Mouse (Mus musculus) spleen, postnatal 36 days (tissue): ENCODE results near the gene Stub1.
"Not testable (repeated sequence)": the region's sequence is repeated elsewhere in the genome, so short reads cannot be mapped to it uniquely, and the experiment has no call there.

ENCODE experiments used
- DNase-seq, 2 experiments: peaks; one replicate each; pipeline ENCODE4 v3.0.0; 2022; ENCODE audit warnings: low spot score in 2 of 2, mixed read lengths in 1 of 2

Stub1 gene

GRCm38 (mm10) chr17:25833291-25833663, at the start of gene Stub1:
Stub1 (minus strand) TSS chr17:25833404.
- DNase-seq = peak; percentile 71 to 76

- no peak for DNase-seq
These were observed 49.1 kb upstream of the Stub1 start for GRCm38 (mm10) chr17:25882306-25882705.

- no peak for DNase-seq
These were observed 48.5 kb upstream of the Stub1 start for GRCm38 (mm10) chr17:25881691-25882090.

GRCm38 (mm10) chr17:25880913-25881641, 47.9 kb upstream of the Stub1 start:
- DNase-seq = no peak

GRCm38 (mm10) chr17:25880196-25880910, 47.1 kb upstream of the Stub1 start, which contains the start of gene Wfikkn1:
Wfikkn1 (minus strand) TSS chr17:25880858.
- DNase-seq = no peak

DNA sequence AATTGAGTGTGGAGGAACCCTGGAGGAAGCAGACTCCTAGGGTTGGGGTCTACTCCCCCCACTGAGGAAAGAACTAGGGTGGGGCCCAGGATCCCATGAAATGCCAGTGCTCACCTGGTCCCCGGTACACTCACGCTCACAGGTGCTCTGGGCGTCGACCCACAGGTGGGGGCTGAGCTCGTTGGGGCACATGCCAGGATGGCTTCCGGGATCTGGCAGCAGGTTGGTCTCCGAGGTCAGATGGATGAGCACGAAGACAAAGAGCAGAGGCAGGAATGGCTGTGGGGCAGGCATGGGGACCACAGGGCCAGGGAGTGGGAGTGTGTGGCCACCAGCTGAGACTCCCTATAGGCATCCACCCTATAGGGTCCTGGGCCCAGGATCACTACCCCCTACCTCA, 46.5 kb upstream of the Stub1 start:
- DNase-seq = no peak

DNA sequence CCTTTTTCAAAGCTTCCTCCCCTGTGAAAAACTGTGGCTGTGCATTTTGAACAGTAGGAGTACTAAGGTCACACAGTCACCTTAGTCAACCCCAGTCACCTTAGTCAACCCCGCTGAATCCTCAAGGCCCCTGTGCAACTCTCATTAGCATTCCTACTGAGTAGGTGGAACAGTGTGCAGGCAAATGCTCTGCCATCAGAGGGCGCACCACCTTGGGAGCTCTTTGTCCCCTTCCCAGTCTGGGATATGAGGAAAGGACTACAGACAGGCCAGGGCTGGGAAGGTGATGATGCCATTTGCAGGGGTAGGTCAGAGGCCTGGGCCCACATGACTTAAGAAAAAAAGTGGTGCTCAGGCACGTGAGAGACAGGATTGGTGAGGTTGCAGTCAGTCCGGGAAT, 46.1 kb upstream of the Stub1 start:
- DNase-seq = no peak

- DNase-seq = no peak
These were observed 45.5 kb upstream of the Stub1 start for GRCm38 (mm10) chr17:25878611-25879180.

- no peak for DNase-seq
These were observed 44.8 kb upstream of the Stub1 start for GRCm38 (mm10) chr17:25877741-25878610.

DNA sequence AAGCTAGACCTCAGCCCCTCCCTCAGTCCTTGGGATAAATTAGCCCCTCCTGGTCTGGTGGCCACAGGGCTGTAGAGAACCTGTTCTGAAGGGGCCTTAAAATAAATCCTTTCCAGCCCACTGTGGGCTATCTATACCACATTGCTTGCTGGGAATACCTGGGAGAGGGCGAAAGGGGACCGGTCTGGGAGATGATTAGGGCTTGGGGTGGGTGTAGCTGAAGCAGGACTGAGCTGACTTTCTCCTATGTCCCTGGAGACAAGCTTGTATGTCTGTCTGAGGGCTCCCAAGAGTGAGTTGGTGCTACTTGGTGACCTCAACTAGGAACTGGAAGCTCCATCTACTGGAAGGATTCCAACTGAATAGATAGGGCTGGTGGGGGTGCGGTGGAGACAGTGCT, 43.8 kb upstream of the Stub1 start:
- no peak for DNase-seq

- no peak for DNase-seq
These were observed 43.2 kb upstream of the Stub1 start for GRCm38 (mm10) chr17:25876347-25876915.

GRCm38 (mm10) chr17:25875171-25876136, 42.2 kb upstream of the Stub1 start:
- peak; percentile 89 for DNase-seq

DNA sequence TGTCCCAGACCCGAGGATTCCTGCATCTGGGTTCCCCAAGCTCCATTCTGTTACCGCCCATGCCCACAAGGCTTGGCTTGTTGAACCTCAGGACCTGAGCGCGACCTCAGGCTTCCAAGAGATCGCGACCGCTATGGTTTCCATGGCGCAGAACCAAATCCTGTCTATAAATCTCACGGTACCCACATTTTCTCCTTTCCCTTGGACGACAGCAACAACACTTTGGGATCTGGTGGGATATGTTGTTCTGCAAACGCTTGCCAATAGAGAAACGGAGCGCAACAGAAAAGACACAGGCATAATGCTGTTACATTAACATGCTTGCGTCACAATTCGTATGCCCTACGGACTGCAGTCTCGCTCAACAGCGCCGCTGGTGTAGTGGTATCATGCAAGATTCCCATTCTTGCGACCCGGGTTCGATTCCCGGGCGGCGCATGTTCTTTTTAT, 41.5 kb upstream of the Stub1 start, which contains the start of gene Mettl26:
Gene Mettl26 (plus strand): TSS at position 354 of the 450 bp plus-strand sequence.
- peak; percentile 88 to 95 for DNase-seq

DNA sequence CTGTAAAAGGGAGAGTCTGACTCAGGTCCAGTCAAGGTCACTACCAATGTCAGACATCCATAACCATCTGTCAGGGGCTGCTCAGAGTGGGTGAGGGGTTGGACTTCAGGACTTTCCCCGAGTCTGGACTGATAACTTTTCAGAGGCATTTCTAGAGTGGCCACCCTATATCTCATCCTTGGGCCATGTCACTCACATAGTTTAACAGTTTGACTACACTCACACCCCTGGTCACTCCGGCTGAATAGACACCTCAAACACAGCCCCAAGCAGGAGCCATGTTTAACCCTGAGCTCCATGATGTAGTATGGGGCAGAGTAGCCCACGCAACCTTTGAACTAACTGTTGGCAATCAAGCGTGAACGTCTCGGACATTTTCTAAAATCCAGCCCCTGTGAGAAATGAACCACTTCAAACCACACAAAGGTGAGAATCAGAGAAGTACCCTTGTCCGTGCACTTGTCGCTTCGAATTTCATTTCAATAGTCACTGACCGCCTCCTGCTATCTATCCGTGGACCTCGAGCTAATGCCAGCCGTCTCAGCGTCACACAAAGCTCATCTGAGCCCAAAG, 41.0 kb upstream of the Stub1 start:
- DNase-seq = no peak

GRCm38 (mm10) chr17:25873405-25874147, 40.4 kb upstream of the Stub1 start:
- no peak for DNase-seq

- DNase-seq = no peak
These were observed 39.5 kb upstream of the Stub1 start for GRCm38 (mm10) chr17:25872676-25873075.

DNA sequence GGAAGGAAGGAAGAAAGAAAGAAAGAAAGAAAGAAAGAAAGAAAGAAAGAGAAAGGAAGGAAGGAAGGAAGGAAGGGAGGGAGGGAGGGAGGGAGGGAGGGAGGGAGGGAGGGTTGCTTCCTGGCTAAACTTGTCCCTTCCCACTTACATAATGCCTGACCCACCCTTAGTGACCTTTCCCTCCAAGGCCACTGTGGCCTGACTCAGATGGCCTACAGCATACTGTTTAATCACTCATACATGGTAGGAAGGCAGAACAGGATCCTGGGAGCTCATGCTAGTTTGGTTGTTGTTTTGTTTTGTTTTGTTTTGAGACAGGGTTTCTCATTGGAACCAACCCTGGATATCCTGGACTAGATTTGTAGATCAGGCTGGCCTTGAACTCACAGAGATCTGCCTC, 38.4 kb upstream of the Stub1 start:
- DNase-seq = not testable (repeated sequence)

DNA sequence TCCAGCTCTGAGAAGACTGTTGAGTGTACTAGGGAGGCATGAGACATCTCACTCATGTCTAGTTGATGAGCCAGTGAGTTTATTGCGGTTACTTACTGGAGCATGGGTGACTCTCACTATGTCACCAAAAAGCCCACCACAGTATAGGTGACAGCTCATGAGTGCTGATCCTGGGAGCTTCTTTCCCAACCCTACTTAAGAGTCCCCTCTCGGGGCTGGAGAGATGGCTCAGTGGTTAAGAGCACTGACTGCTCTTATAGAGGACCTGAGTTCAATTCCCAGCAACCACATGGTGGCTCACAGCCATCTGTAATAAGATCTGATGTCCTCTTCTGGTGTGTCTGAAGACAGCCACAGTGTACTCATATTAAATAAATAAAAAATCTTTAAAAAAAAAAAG, 36.8 kb upstream of the Stub1 start:
- no peak for DNase-seq

DNA sequence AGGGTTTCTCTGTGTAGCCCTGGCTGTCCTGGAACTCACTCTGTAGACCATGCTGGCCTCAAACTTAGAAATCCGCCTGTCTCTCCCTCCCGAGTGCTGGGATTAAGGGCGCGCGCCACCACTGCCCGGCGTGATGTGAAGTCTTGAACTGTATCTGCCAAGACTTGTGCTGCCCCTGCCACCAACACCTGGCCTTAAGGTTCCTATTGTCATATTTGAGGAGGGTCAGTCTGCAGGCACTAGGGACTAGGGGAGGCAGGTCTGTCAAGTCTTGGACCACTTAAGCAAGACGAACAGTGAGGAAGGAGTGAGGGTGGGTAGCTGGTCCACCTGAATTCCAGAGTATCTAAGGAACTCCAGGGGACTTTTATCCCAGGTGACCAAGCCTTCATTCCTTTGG, 36.3 kb upstream of the Stub1 start:
- DNase-seq = no peak
